8 mouse cellular contexts compared by ENCODE assay signal in the genomic region with DNA sequence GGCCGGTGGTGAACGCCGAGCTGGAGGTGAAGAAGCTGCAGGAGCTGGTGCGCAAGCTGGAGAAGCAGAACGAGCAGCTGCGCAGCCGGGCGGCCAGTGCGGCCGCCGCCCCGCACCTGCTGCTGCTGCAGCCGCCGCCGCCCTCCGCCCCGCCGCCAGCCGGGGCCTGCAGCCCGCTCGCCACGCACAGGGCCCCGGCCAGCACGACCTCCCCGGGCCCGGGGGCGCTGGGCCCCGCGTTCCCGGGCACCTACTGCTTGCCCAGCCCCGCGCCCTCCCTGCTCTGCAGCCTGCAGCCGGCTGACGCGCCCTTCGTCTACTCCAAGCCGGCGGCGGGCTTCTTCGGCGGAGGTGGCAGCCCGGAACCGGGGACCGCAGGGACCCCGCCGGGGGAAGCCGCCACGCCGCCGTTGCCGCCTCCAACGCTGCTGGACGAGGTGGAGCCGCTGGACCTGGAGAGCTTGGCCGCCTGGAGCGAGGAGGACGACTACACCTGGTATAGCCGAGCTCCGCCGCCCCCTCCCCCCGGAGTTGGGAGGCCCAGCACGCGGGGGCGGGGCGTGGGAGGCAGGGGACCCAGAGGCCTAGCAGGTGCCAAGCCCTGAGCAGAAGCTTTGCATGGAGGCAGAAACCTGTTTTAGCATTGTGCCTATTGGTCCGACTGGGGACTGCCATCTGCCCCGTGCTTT. TPM values are rescaled to one million over a fixed set of nuclear protein-coding genes. Genes with fewer than 3 reads are reported as not detected.
A peak's percentile ranks its signal among the peaks of the same experiment; 100 is the strongest.
DNase-seq lines count a peak whose midpoint lies in the region; ATAC-seq and TF ChIP-seq lines count a peak whose summit lies in the region.

No protein-coding gene starts in this region.

- H3K4me3 ChIP-seq in forebrain, embryonic 16.5 days (replicated peaks; ENCODE audit: low read length): peak overlapping the region; percentile 99
- peak overlapping the region; percentile 96 for H3K4me3 ChIP-seq in hindbrain, postnatal 0 days (ENCODE audit: low read length)
- H3K4me3 ChIP-seq in megakaryocyte, embryonic 14.5 days (replicated peaks): peak overlapping the region; percentile 93

- intact Hi-C loops in left cerebral cortex, postnatal 14 days (cut with DNase I): loop anchor here (5.0 kb wide), 1 partner anchor 42 kb away; no protein-coding TSS in a partner anchor

- no peaks in the 10 kb centered on the region for H3K36me3 ChIP-seq in forebrain, embryonic 16.5 days (ENCODE audit: control insufficient read depth, insufficient read depth)
- H3K36me3 ChIP-seq in hindbrain, postnatal 0 days (ENCODE audit: insufficient read depth, low read length): no peaks in the 10 kb centered on the region
- no peaks in the 10 kb centered on the region for H3K36me3 ChIP-seq in megakaryocyte, embryonic 14.5 days (replicated peaks; ENCODE audit: low read length)

- under 1% methylated on average over 47 of the region's 67 CpGs for WGBS in forebrain, embryonic 16.5 days
- under 1% methylated on average over 54 of the region's 67 CpGs for WGBS in hindbrain, postnatal 0 days

- no peaks in the 10 kb centered on the region for H3K27me3 ChIP-seq in forebrain, embryonic 16.5 days (replicated peaks; ENCODE audit: control insufficient read depth, insufficient read depth, low read length)
- no peaks in the 10 kb centered on the region for H3K27me3 ChIP-seq in hindbrain, postnatal 0 days (ENCODE audit: insufficient read depth, low read length)
- peaks cover 26% of the 10 kb centered on the region for H3K27me3 ChIP-seq in megakaryocyte, embryonic 14.5 days (replicated peaks)

- peak; percentile 8 for DNase-seq in MN1 (ENCODE audit: low spot score)
- peak; percentile 76 for DNase-seq in cerebellum, adult 11 months
- DNase-seq in hindbrain, postnatal 0 days (ENCODE audit: low spot score): peak; percentile 81
- DNase-seq in left cerebral cortex, postnatal 14 days (ENCODE audit: low spot score in 2 of 2): peak; percentile 60 to 61
- peak; percentile 64 for DNase-seq in right cerebral cortex, adult 18-20 months
- DNase-seq in urinary bladder, postnatal 14 days (ENCODE audit: low spot score): peak; percentile 43

- H3K4me1 ChIP-seq in forebrain, embryonic 16.5 days (replicated peaks; ENCODE audit: control insufficient read depth, insufficient read depth, low read length): peaks cover 50% of the 10 kb centered on the region
- H3K4me1 ChIP-seq in hindbrain, postnatal 0 days (ENCODE audit: insufficient read depth, low read length): peaks cover 10% of the 10 kb centered on the region
- H3K4me1 ChIP-seq in megakaryocyte, embryonic 14.5 days: peaks cover 41% of the 10 kb centered on the region

- no peaks in the 10 kb centered on the region for H3K9me3 ChIP-seq in forebrain, embryonic 16.5 days (ENCODE audit: control insufficient read depth, low read length)
- H3K9me3 ChIP-seq in hindbrain, postnatal 0 days (ENCODE audit: low read length): no peaks in the 10 kb centered on the region
- H3K9me3 ChIP-seq in megakaryocyte, embryonic 14.5 days: no peaks in the 10 kb centered on the region

- peak; percentile 54 for ATAC-seq in forebrain, embryonic 16.5 days
- ATAC-seq in hindbrain, postnatal 0 days: peak; percentile 76

- peak overlapping the region; percentile 97 for H3K9ac ChIP-seq in forebrain, embryonic 16.5 days (replicated peaks; ENCODE audit: low read depth, low read length)
- H3K9ac ChIP-seq in hindbrain, postnatal 0 days (replicated peaks; ENCODE audit: low read length): peak overlapping the region; percentile 98

- peak overlapping the region; percentile 99 for H3K27ac ChIP-seq in forebrain, embryonic 16.5 days (ENCODE audit: low read length)
- H3K27ac ChIP-seq in hindbrain, postnatal 0 days: peak overlapping the region; percentile 97

- TF ChIP-seq CTCF in hindbrain, postnatal 0 days (IDR thresholded peaks at IDR 0.05; ENCODE audit: low read depth): no peak

- peak overlapping the region; percentile 78 for H3K4me2 ChIP-seq in forebrain, embryonic 16.5 days (ENCODE audit: low read length)
- H3K4me2 ChIP-seq in hindbrain, postnatal 0 days (ENCODE audit: low read depth, low read length): peak overlapping the region; percentile 79

RNA-seq across cellular contexts. Expression of gene Slain1, which starts 0.5 kb away (rescaled TPM):
- polyA plus RNA-seq in forebrain, embryonic 16.5 days (2015; fragmentation: Nextera tagmentation; extraction: Ambion mirVana): 20.6 and 29.6 TPM in 2 replicates
- total RNA-seq in hindbrain, postnatal 0 days (2014; rRNA removed): 59.5 and 60.3 TPM in 2 replicates
- polyA plus RNA-seq in hindbrain, postnatal 0 days (2015; fragmentation: Nextera tagmentation; extraction: Ambion mirVana): 14.5 and 15.0 TPM in 2 replicates
- total RNA-seq in left cerebral cortex, postnatal 14 days (2021): 10 to 100 TPM; 49.9 to 51.7 TPM
- polyA plus RNA-seq in megakaryocyte, embryonic 14.5 days (2012; ENCODE audit: insufficient read depth, low replicate concordance): 3.8 and 5.6 TPM in 2 replicates

Comparison
In these comparisons a context has a peak if more than half of its experiments do, and no peak if none do; other contexts are left out.
1. Peak in every context shown above with its lines: DNase-seq, ATAC-seq, H3K4me3 ChIP-seq and H3K27ac ChIP-seq.
2. DNase-seq: peak in every context shown above with its lines; median percentile 81 in hindbrain, postnatal 0 days; 76 in cerebellum, adult 11 months; 64 in right cerebral cortex, adult 18-20 months; 60 in left cerebral cortex, postnatal 14 days; 43 in urinary bladder, postnatal 14 days; 8 in MN1.